Mouse (Mus musculus): Measurements from ENCODE around the gene Nipsnap3b.

DNA sequence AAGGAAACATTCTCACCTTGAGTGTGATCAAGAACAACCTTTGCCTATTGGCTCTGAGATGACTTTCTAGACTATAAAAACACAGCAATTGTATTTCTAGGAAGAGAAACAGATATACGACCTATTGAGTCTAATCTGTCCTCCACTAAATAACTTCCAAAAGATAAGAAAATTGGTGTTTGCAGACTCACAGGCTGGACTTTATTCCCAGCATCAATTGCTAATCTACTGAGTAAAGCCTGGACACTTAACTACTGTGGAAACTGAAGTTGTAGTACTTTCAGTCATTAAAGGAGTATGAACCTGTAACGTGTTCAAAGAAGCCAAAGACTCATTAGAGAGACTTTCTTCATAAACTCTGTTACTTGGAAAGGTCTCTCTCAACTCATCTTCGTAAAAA, 16.1 kb downstream of the Nipsnap3b start:
- TF ChIP-seq ZC3H11A (IDR thresholded peaks at IDR 0.05; ENCODE audit: borderline replicate concordance, low read depth, low read length) (no peak), HCFC1 (IDR thresholded peaks at IDR 0.05; ENCODE audit: borderline replicate concordance, insufficient read depth, low read length) (no peak), CHD2 (IDR thresholded peaks at IDR 0.05; ENCODE audit: low read depth, low read length) (no peak), ZNF384 (IDR thresholded peaks at IDR 0.05; ENCODE audit: low read depth, low read length) (no peak), MAFK (IDR thresholded peaks at IDR 0.05; ENCODE audit: insufficient read depth, low read depth, low read length) (no peak)

All from ES-E14 (cell line).